Mouse (Mus musculus): ENCODE data around the gene Gpr137. TPM values are rescaled to one million over a fixed set of nuclear protein-coding genes. Genes with fewer than 3 reads are reported as not detected.

Gene Gpr137
- total RNA-seq, 2 experiments from 2014 or later: 8.9 to 9.9 TPM

Small RNA genes lying within 50 kb of the gene (microRNA-seq; reads per million reads assigned to microRNA genes)
- gene Mir6990: 1.3 to 3.0 reads per million in 2 experiments

Other genes starting within 250 kb of the Gpr137 start
- 1 to 10 TPM; 7.7 to 8.5 TPM for gene Rps6ka4, start 101.8 kb downstream of the Gpr137 start, total RNA-seq (2021)
- gene Ccdc88b, start 84.3 kb downstream of the Gpr137 start, total RNA-seq (2021): under 1 TPM; 0.40 to 0.84 TPM
- 10 to 100 TPM; 34.6 to 38.9 TPM for gene Trmt112, start 32.8 kb downstream of the Gpr137 start, total RNA-seq (2021)
- gene Prdx5, start 32.4 kb downstream of the Gpr137 start, total RNA-seq (2021): 100 to 1,000 TPM; 159 to 187 TPM
- 10 to 100 TPM; 47.7 to 52.0 TPM for gene Esrra, start 20.7 kb downstream of the Gpr137 start, total RNA-seq (2021)
- not detected for gene Catsperz, start 17.1 kb downstream of the Gpr137 start, total RNA-seq (2021)
- not detected for gene Kcnk4, start 8.0 kb downstream of the Gpr137 start, total RNA-seq (2021)
- gene Bad, start 619 bp downstream of the Gpr137 start, total RNA-seq (2021): 10 to 100 TPM; 14.2 to 14.6 TPM
- gene Ppp1r14b, start 32.5 kb upstream of the Gpr137 start, total RNA-seq (2021): 100 to 1,000 TPM; 139 to 184 TPM
- 10 to 100 TPM; 10.9 to 11.6 TPM for gene Plcb3, start 34.0 kb upstream of the Gpr137 start, total RNA-seq (2021)
- gene Fkbp2, start 38.0 kb upstream of the Gpr137 start, total RNA-seq (2021): 10 to 100 TPM; 13.0 to 13.7 TPM
- 100 to 1,000 TPM in 1 of 2 experiments, 10 to 100 TPM in 1; 90.8 to 118 TPM for gene Vegfb, start 45.2 kb upstream of the Gpr137 start, total RNA-seq (2021)
- 10 to 100 TPM; 30.7 to 32.4 TPM for gene Dnajc4, start 50.1 kb upstream of the Gpr137 start, total RNA-seq (2021)
- 10 to 100 TPM; 15.7 to 18.9 TPM for gene Nudt22, start 53.6 kb upstream of the Gpr137 start, total RNA-seq (2021)
- gene Trpt1, start 53.7 kb upstream of the Gpr137 start, total RNA-seq (2021): 10 to 100 TPM; 19.7 to 20.1 TPM
- gene Fermt3, start 77.0 kb upstream of the Gpr137 start, total RNA-seq (2021): 1 to 10 TPM; 2.0 to 2.2 TPM
- 10 to 100 TPM; 80.3 to 92.4 TPM for gene Stip1, start 97.5 kb upstream of the Gpr137 start, total RNA-seq (2021)
- gene Macrod1, start 114.3 kb upstream of the Gpr137 start, total RNA-seq (2021): 100 to 1,000 TPM; 187 to 192 TPM
- under 1 TPM; 0.27 to 0.51 TPM for gene Flrt1, start 163.2 kb upstream of the Gpr137 start, total RNA-seq (2021)

Measured in gastrocnemius, postnatal 14 days (tissue).